Mouse (Mus musculus) heart, embryonic 13.5 days (tissue): ENCODE measurements around the gene Ttc7b. TPM values are rescaled to one million over a fixed set of nuclear protein-coding genes. Genes with fewer than 3 reads are reported as not detected.

Experiments used
- ATAC-seq: fragments of 200-750 bp; cut with Nextera tagmentation; 2 replicates; pipeline ENCODE4 v1.8.0; 2017; ENCODE audit warnings: moderate TSS enrichment; ENCODE audit not compliant: insufficient number of reproducible peaks, low FRiP score, low TSS enrichment; ENCODE audit errors: extremely low read depth
- H3K27ac ChIP-seq: fragments of 300-500 bp; sonication (generic); replicated peaks from 2 replicates; pipeline ENCODE4 v1.5.1; 2015; ENCODE audit warnings: moderate library complexity, mild to moderate bottlenecking, inconsistent platforms
- H3K27me3 ChIP-seq: fragments of 300-500 bp; sonication (generic); replicated peaks from 2 replicates; pipeline ENCODE4 v1.6.1; 2015; ENCODE audit warnings: mild to moderate bottlenecking, inconsistent platforms
- H3K36me3 ChIP-seq: fragments of 300-500 bp; sonication (generic); 2 replicates; pipeline ENCODE4 v1.6.1; 2015; ENCODE audit warnings: mild to moderate bottlenecking, inconsistent platforms
- H3K4me1 ChIP-seq: fragments of 300-500 bp; sonication (generic); 2 replicates; pipeline ENCODE4 v1.6.1; 2015; ENCODE audit warnings: inconsistent platforms
- H3K4me2 ChIP-seq: fragments of 300-500 bp; sonication (generic); 2 replicates; pipeline ENCODE4 v1.6.1; 2015; ENCODE audit warnings: inconsistent platforms, mild to moderate bottlenecking, moderate library complexity
- H3K4me3 ChIP-seq: fragments of 300-500 bp; sonication (generic); 2 replicates; pipeline ENCODE4 v1.5.1; 2015; ENCODE audit warnings: moderate library complexity, mild to moderate bottlenecking, inconsistent platforms
- H3K9ac ChIP-seq: fragments of 300-500 bp; sonication (generic); 2 replicates; pipeline ENCODE4 v1.6.1; 2015; ENCODE audit warnings: inconsistent platforms, mild to moderate bottlenecking, moderate library complexity
- H3K9me3 ChIP-seq: fragments of 300-500 bp; sonication (generic); 2 replicates; pipeline ENCODE4 v1.6.1; 2016; ENCODE audit warnings: inconsistent platforms
- WGBS: fragments of 180-500 bp; shearing (Covaris S2); methylation state at CpG from one replicate; pipeline ENCODE4 v1.1.7; 2015; ENCODE audit warnings: mixed read lengths; 5-methylcytosine and 5-hydroxymethylcytosine counted together
- polyA plus RNA-seq: library from polyadenylated mRNA; unstranded; fragments of >200 nt; fragmentation: Nextera tagmentation; extraction: Ambion mirVana; gene quantifications from 2 replicates; pipeline ENCODE4 v1.2.1, GENCODE M21; 2015

The Ttc7b gene
- polyA plus RNA-seq, 1 experiment from 2014 or later, result 6.5 TPM

- Histone ChIP-seq H3K4me3 (no peak overlapping the region), H3K27me3 (no peaks in the 10 kb centered on the region), H3K4me2 (no peak overlapping the region), H3K9me3 (no peaks in the 10 kb centered on the region; the same call in 1 of the 2 replicates), H3K4me1 (no peaks in the 10 kb centered on the region), H3K27ac (no peak overlapping the region), H3K36me3 (peaks cover 63% of the 10 kb centered on the region), H3K9ac (no peak overlapping the region)
- no peak for ATAC-seq
- 89% methylated on average over 2 of the region's 2 CpGs for WGBS
Observed at GRCm38 (mm10) chr12:100396806-100397205, 123.8 kb downstream of the Ttc7b start.

GRCm38 (mm10) chr12:100393532-100393931 is 127.1 kb downstream of the Ttc7b start:
- H3K9me3 ChIP-seq, result no peaks in the 10 kb centered on the region; the same call in 1 of the 2 replicates
- H3K4me1 ChIP-seq, result no peaks in the 10 kb centered on the region
- ATAC-seq, result no peak
- H3K36me3 ChIP-seq, result peaks cover 50% of the 10 kb centered on the region
- no peaks in the 10 kb centered on the region for H3K27me3 ChIP-seq
- no peak overlapping the region for H3K4me3 ChIP-seq
- no peak overlapping the region for H3K4me2 ChIP-seq
- no peak overlapping the region for H3K9ac ChIP-seq
- 60% methylated on average over 3 of the region's 3 CpGs for WGBS
- no peak overlapping the region for H3K27ac ChIP-seq

- Histone ChIP-seq H3K27me3 (no peaks in the 10 kb centered on the region), H3K27ac (no peak overlapping the region), H3K9me3 (no peaks in the 10 kb centered on the region; the same call in 1 of the 2 replicates), H3K9ac (no peak overlapping the region), H3K36me3 (peaks cover 52% of the 10 kb centered on the region), H3K4me1 (no peaks in the 10 kb centered on the region), H3K4me3 (no peak overlapping the region), H3K4me2 (no peak overlapping the region)
- ATAC-seq, result no peak
- 88% methylated on average over 3 of the region's 3 CpGs for WGBS
Observed at GRCm38 (mm10) chr12:100393109-100393508, 127.5 kb downstream of the Ttc7b start.

GRCm38 (mm10) chr12:100392466-100392865 is 128.2 kb downstream of the Ttc7b start:
- peaks cover 53% of the 10 kb centered on the region for H3K36me3 ChIP-seq
- no peak overlapping the region for H3K27ac ChIP-seq
- no peaks in the 10 kb centered on the region for H3K27me3 ChIP-seq
- no peaks in the 10 kb centered on the region; the same call in 1 of the 2 replicates for H3K9me3 ChIP-seq
- no peak overlapping the region for H3K4me3 ChIP-seq
- no peaks in the 10 kb centered on the region for H3K4me1 ChIP-seq
- ATAC-seq, result no peak
- H3K9ac ChIP-seq, result no peak overlapping the region
- H3K4me2 ChIP-seq, result no peak overlapping the region
- WGBS, result 74% methylated on average over 5 of the region's 5 CpGs

GRCm38 (mm10) chr12:100391890-100392289 is 128.7 kb downstream of the Ttc7b start:
- Histone ChIP-seq H3K4me3 (no peak overlapping the region), H3K27ac (no peak overlapping the region), H3K36me3 (peaks cover 57% of the 10 kb centered on the region), H3K9ac (no peak overlapping the region), H3K27me3 (no peaks in the 10 kb centered on the region), H3K9me3 (no peaks in the 10 kb centered on the region; the same call in 1 of the 2 replicates), H3K4me1 (no peaks in the 10 kb centered on the region), H3K4me2 (no peak overlapping the region)
- ATAC-seq, result no peak
- WGBS, result 65% methylated on average over 9 of the region's 9 CpGs

GRCm38 (mm10) chr12:100389878-100390710 is 130.5 kb downstream of the Ttc7b start:
- no peak overlapping the region for H3K4me2 ChIP-seq
- no peak overlapping the region for H3K27ac ChIP-seq
- H3K4me3 ChIP-seq, result no peak overlapping the region
- peaks cover 16% of the 10 kb centered on the region for H3K4me1 ChIP-seq
- H3K9me3 ChIP-seq, result no peaks in the 10 kb centered on the region; the same call in 1 of the 2 replicates
- H3K27me3 ChIP-seq, result no peaks in the 10 kb centered on the region
- WGBS, result 72% methylated on average over 12 of the region's 12 CpGs
- H3K9ac ChIP-seq, result no peak overlapping the region
- H3K36me3 ChIP-seq, result peaks cover 61% of the 10 kb centered on the region
- no peak for ATAC-seq

- peaks cover 72% of the 10 kb centered on the region for H3K36me3 ChIP-seq
- no peaks in the 10 kb centered on the region for H3K9me3 ChIP-seq
Observed at GRCm38 (mm10) chr12:100386259-100386658, 134.4 kb downstream of the Ttc7b start.

GRCm38 (mm10) chr12:100382526-100382925 is 138.1 kb downstream of the Ttc7b start:
- no peak overlapping the region for H3K9ac ChIP-seq

More at GRCm38 (mm10) chr12:100386259-100386658, 134.4 kb downstream of the Ttc7b start:
- 37% methylated on average over 3 of the region's 3 CpGs for WGBS
- H3K27ac ChIP-seq, result peak overlapping the region; percentile 67
- peak; percentile 51; the same call in 1 of the 2 replicates for ATAC-seq
- H3K27me3 ChIP-seq, result no peaks in the 10 kb centered on the region
- H3K4me1 ChIP-seq, result peaks cover 21% of the 10 kb centered on the region
- H3K9ac ChIP-seq, result no peak overlapping the region
- H3K4me2 ChIP-seq, result no peak overlapping the region
- no peak overlapping the region for H3K4me3 ChIP-seq

GRCm38 (mm10) chr12:100381941-100382340 is 138.7 kb downstream of the Ttc7b start:
- WGBS, result 85% methylated on average over 6 of the region's 6 CpGs
- Histone ChIP-seq H3K9me3 (no peaks in the 10 kb centered on the region), H3K9ac (no peak overlapping the region), H3K27ac (no peak overlapping the region), H3K4me1 (peaks cover 21% of the 10 kb centered on the region), H3K4me3 (no peak overlapping the region), H3K27me3 (no peaks in the 10 kb centered on the region), H3K36me3 (peaks cover 60% of the 10 kb centered on the region), H3K4me2 (no peak overlapping the region)
- no peak for ATAC-seq

More at GRCm38 (mm10) chr12:100382526-100382925, 138.1 kb downstream of the Ttc7b start:
- H3K27ac ChIP-seq, result no peak overlapping the region; the same call in 1 of the 2 replicates
- no peaks in the 10 kb centered on the region for H3K9me3 ChIP-seq
- H3K4me1 ChIP-seq, result peaks cover 21% of the 10 kb centered on the region
- H3K36me3 ChIP-seq, result peaks cover 63% of the 10 kb centered on the region
- no peaks in the 10 kb centered on the region for H3K27me3 ChIP-seq
- no peak for ATAC-seq
- no peak overlapping the region for H3K4me3 ChIP-seq
- no peak overlapping the region for H3K4me2 ChIP-seq

GRCm38 (mm10) chr12:100380697-100381291 is 139.8 kb downstream of the Ttc7b start:
- Histone ChIP-seq H3K4me1 (peaks cover 12% of the 10 kb centered on the region), H3K9ac (no peak overlapping the region), H3K4me3 (no peak overlapping the region), H3K4me2 (no peak overlapping the region), H3K9me3 (no peaks in the 10 kb centered on the region), H3K27ac (no peak overlapping the region), H3K27me3 (no peaks in the 10 kb centered on the region), H3K36me3 (peaks cover 62% of the 10 kb centered on the region)
- no peak for ATAC-seq
- WGBS, result 77% methylated on average over 14 of the region's 14 CpGs

- ATAC-seq, result no peak
- Histone ChIP-seq H3K9me3 (no peaks in the 10 kb centered on the region), H3K9ac (no peak overlapping the region), H3K4me1 (peaks cover 6% of the 10 kb centered on the region; the same call in 1 of the 2 replicates), H3K4me2 (no peak overlapping the region), H3K27me3 (no peaks in the 10 kb centered on the region), H3K27ac (no peak overlapping the region), H3K4me3 (no peak overlapping the region), H3K36me3 (peaks cover 62% of the 10 kb centered on the region)
- 80% methylated on average over 1 of the region's 1 CpGs for WGBS
Observed at GRCm38 (mm10) chr12:100379833-100380232, 140.8 kb downstream of the Ttc7b start.
